Mouse (Mus musculus) hindbrain, embryonic 14.5 days (tissue): ENCODE measurements around the gene Hykk. TPM values are rescaled to one million over a fixed set of nuclear protein-coding genes. Genes with fewer than 3 reads are reported as not detected.
"Not testable (repeated sequence)": the region's sequence is repeated elsewhere in the genome, so short reads cannot be mapped to it uniquely, and the experiment has no call there.

Experiments used
- ATAC-seq: fragments of 200-750 bp; cut with Nextera tagmentation; 2 replicates; pipeline ENCODE4 v1.8.0; 2017; ENCODE audit warnings: moderate number of reproducible peaks, mild to moderate bottlenecking, moderate TSS enrichment, moderate library complexity; ENCODE audit not compliant: low FRiP score
- DNase-seq: peaks from one replicate; pipeline ENCODE4 v3.0.0-alpha.2; 2015; ENCODE audit warnings: low spot score
- H3K27ac ChIP-seq: fragments of 300-500 bp; sonication (generic); 2 replicates; pipeline ENCODE4 v1.5.1; 2014; ENCODE audit warnings: mild to moderate bottlenecking, moderate library complexity
- H3K27me3 ChIP-seq: fragments of 300-500 bp; sonication (generic); 2 replicates; pipeline ENCODE4 v1.6.1; 2014; ENCODE audit warnings: mild to moderate bottlenecking, low read length, mixed read lengths; ENCODE audit not compliant: control insufficient read depth, insufficient read depth
- H3K36me3 ChIP-seq: fragments of 300-500 bp; sonication (generic); replicated peaks from 2 replicates; pipeline ENCODE4 v1.6.1; 2014; ENCODE audit not compliant: control insufficient read depth, insufficient read depth
- H3K4me1 ChIP-seq: fragments of 300-500 bp; sonication (generic); replicated peaks from 2 replicates; pipeline ENCODE4 v1.6.1; 2014; ENCODE audit warnings: antibody characterized with exemption, low read length, mixed read lengths; ENCODE audit not compliant: control insufficient read depth, insufficient read depth
- H3K4me2 ChIP-seq: fragments of 300-500 bp; sonication (generic); replicated peaks from 2 replicates; pipeline ENCODE4 v1.6.1; 2014; ENCODE audit warnings: mild to moderate bottlenecking, moderate library complexity
- H3K4me3 ChIP-seq: fragments of 300-500 bp; sonication (generic); replicated peaks from 2 replicates; pipeline ENCODE4 v1.5.1; 2014; ENCODE audit warnings: mild to moderate bottlenecking, low read length
- H3K9ac ChIP-seq: fragments of 300-500 bp; sonication (generic); 2 replicates; pipeline ENCODE4 v1.6.1; 2014
- H3K9me3 ChIP-seq: fragments of 300-500 bp; sonication (generic); 2 replicates; pipeline ENCODE4 v1.6.1; 2016; ENCODE audit warnings: low read length; ENCODE audit not compliant: control insufficient read depth
- WGBS: fragments of 180-500 bp; shearing (Covaris S2); extraction: QIAGEN DNeasy Blood & Tissue Kit; methylation state at CpG from one replicate; pipeline ENCODE4 v1.1.7; 2014; 5-methylcytosine and 5-hydroxymethylcytosine counted together
- polyA plus RNA-seq: library from polyadenylated mRNA; unstranded; fragments of >200 nt; fragmentation: Nextera tagmentation; extraction: Ambion mirVana; gene quantifications from 2 replicates; pipeline ENCODE4 v1.2.1, GENCODE M21; 2014

The Hykk gene
- polyA plus RNA-seq, 1 experiment from 2014 or later: 2.7 TPM

DNA sequence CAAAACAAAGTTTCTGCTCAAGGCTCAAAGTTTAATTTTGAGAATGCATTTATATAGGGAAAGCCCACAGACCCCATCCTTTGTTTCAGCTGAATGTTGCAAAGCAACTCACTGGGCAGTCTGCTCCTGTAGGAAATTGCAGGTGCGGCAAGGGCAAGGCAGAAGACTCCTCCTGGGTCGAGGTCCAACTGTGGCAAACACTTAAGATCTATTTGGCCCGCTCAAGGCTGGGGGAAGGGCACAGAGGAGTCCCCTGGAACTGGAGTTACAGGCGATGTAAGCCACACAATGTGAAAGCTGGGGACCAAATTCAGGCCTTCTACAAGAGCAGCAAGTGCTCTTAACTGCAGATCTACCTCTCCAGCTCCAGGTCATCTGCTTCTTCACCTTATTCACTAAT, 2.9 kb downstream of the Hykk start:
- Histone ChIP-seq H3K4me2 (no peak overlapping the region), H3K9me3 (no peaks in the 10 kb centered on the region), H3K9ac (no peak overlapping the region), H3K36me3 (0 out of 2 replicates have a peak, but pooled peaks cover 6% of the 10 kb centered on the region), H3K27ac (no peak overlapping the region), H3K4me1 (peaks cover 10% of the 10 kb centered on the region; the same call in 1 of the 2 replicates), H3K27me3 (no peaks in the 10 kb centered on the region), H3K4me3 (no peak overlapping the region)
- 60% methylated on average over 4 of the region's 4 CpGs for WGBS
- no peak for ATAC-seq
- DNase-seq: no peak

DNA sequence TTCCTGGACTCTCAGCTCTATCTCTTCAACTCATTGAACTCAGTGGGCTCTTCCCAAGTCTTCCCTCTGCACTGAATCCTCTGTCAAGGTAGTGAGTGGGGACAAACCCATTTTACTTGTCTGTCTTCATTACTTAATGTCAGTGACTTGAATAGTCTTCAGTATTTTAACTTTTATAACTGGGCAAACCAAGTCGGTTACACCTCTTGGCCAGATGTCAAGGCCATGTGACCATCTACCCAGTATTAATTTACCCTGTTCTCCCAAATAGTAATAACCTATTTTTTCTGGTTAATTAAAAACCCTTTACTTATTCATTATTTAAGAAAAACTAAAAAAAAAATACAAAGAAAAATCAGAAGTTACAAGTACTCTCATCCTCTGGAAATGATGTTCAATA, 13.7 kb downstream of the Hykk start:
- Histone ChIP-seq H3K4me1 (no peaks in the 10 kb centered on the region), H3K4me3 (no peak overlapping the region), H3K9me3 (no peaks in the 10 kb centered on the region), H3K9ac (no peak overlapping the region), H3K4me2 (no peak overlapping the region), H3K36me3 (no peaks in the 10 kb centered on the region), H3K27ac (no peak overlapping the region), H3K27me3 (no peaks in the 10 kb centered on the region)
- no peak for DNase-seq
- no peak for ATAC-seq
- WGBS: 86% methylated on average over 1 of the region's 1 CpGs

DNA sequence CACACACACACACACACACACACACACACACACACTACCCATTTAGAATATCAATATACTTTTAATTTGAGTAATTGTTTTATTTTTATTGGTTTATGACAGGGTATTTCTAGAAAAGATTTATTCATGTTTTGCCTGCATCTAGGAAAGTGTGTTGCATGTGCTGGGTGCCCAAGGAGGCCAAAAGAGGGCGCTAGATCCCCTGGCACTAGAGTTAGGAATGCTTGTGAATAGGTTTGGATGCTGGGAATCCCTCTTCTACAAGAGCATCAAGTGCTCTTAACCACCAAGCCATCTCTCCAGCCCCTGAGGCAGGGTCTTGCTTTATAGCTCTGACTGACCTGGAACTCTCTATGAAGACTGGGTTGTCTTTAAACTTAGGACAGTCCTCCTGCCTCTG, 14.7 kb downstream of the Hykk start:
- Histone ChIP-seq H3K9me3 (no peaks in the 10 kb centered on the region), H3K36me3 (no peaks in the 10 kb centered on the region), H3K4me1 (no peaks in the 10 kb centered on the region), H3K27me3 (no peaks in the 10 kb centered on the region), H3K4me2 (no peak overlapping the region), H3K9ac (no peak overlapping the region), H3K27ac (no peak overlapping the region), H3K4me3 (no peak overlapping the region)
- ATAC-seq (no peak), DNase-seq (no peak)
- 0% methylated on average over 1 of the region's 1 CpGs for WGBS

DNA sequence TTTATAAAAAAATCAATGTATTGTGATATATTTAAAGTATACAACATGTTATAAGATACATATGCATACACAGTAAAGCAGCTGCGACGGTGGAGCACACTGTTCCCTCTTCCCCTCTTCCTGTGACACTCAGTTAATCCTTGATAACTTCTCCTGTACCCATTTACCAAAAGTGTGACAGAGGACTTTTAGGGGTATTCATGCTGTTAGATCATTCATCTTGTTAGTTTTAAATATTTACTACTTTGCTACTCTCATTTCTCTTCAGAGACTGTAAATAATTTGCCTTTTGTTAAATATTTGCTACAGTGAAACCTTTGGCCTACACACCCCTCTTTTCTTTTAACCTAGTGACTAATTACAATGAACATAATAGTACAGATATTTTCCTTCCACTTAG, 15.3 kb downstream of the Hykk start:
- no peaks in the 10 kb centered on the region for H3K9me3 ChIP-seq
- no peak for DNase-seq
- no peak overlapping the region for H3K27ac ChIP-seq
- no peaks in the 10 kb centered on the region for H3K36me3 ChIP-seq
- H3K9ac ChIP-seq: no peak overlapping the region
- no peak overlapping the region for H3K4me3 ChIP-seq
- H3K4me2 ChIP-seq: no peak overlapping the region
- no peaks in the 10 kb centered on the region for H3K27me3 ChIP-seq
- WGBS: 74% methylated on average over 2 of the region's 2 CpGs
- ATAC-seq: no peak
- no peaks in the 10 kb centered on the region for H3K4me1 ChIP-seq

DNA sequence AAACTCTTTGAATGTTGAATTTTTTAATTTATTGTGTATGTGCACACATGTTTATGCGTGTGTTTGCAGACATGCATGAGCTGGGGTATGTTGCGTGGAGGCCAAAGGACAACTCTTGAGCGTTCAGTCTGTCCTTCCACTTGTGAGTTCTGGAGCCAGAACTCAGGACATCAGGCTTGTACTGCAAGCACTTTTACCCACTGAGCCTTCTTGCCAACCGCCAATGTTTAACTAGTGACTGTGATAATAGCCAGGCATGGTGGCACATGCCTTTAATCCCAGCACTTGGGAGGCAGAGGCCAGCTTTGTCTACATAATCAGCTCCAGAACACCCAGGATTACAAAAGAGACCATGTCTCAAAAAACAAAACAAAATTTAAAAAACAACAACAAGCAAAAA, 25.0 kb downstream of the Hykk start:
- Histone ChIP-seq H3K9ac (no peak overlapping the region), H3K9me3 (no peaks in the 10 kb centered on the region), H3K4me3 (no peak overlapping the region), H3K27ac (no peak overlapping the region), H3K27me3 (no peaks in the 10 kb centered on the region), H3K4me2 (no peak overlapping the region), H3K4me1 (no peaks in the 10 kb centered on the region), H3K36me3 (no peaks in the 10 kb centered on the region)
- DNase-seq (no peak), ATAC-seq (no peak)
- WGBS: 94% methylated on average over 4 of the region's 4 CpGs

DNA sequence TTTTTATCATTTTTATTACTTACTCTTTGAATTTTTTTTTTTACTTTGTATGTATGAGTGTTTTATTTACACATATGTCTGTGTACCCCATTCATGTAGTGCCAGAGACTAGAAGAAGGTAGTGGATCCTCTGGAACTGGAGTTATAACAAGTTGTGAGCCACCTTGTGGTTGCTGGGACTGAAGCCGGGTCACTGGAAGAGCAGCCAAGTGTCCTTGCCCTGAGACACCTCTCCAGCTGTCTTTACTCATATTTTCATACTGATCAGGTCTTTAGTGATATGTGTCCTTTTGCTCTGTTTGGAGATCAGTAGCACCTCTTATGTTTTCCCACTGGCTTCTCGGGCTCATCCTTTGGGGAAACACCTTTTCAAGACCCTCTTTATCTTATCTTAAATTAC, 27.4 kb downstream of the Hykk start:
- 81% methylated on average over 2 of the region's 2 CpGs for WGBS
- Histone ChIP-seq H3K36me3 (no peaks in the 10 kb centered on the region), H3K27me3 (no peaks in the 10 kb centered on the region), H3K4me3 (no peak overlapping the region), H3K9ac (no peak overlapping the region), H3K27ac (no peak overlapping the region), H3K4me1 (no peaks in the 10 kb centered on the region), H3K4me2 (no peak overlapping the region), H3K9me3 (no peaks in the 10 kb centered on the region)
- ATAC-seq (no peak), DNase-seq (no peak)

DNA sequence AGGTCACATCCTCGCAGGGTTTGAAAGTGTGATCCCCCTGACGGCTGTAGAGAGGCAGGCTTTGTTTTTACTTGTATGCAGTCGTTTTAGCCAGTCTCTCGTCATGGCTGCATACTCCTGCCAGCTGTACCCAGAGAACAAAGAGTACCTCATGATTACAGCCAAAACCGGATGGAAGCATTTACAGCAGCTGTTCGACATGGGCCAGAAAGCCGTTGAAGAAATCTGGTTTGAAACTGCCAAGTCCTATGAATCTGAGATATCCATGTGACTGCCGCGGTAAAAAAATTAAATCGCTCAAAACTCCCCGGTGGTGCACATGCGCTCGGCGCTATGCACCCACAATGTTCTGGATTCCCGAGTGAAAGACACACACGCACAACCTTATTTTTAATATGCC, 29.2 kb downstream of the Hykk start:
- Histone ChIP-seq H3K36me3 (no peaks in the 10 kb centered on the region), H3K4me3 (no peak overlapping the region), H3K4me1 (no peaks in the 10 kb centered on the region), H3K9ac (no peak overlapping the region), H3K27me3 (no peaks in the 10 kb centered on the region), H3K4me2 (no peak overlapping the region), H3K9me3 (no peaks in the 10 kb centered on the region), H3K27ac (no peak overlapping the region)
- whole genome bisulfite sequencing: 80% methylated on average over 16 of the region's 16 CpGs
- DNase-seq: no peak
- ATAC-seq: no peak

DNA sequence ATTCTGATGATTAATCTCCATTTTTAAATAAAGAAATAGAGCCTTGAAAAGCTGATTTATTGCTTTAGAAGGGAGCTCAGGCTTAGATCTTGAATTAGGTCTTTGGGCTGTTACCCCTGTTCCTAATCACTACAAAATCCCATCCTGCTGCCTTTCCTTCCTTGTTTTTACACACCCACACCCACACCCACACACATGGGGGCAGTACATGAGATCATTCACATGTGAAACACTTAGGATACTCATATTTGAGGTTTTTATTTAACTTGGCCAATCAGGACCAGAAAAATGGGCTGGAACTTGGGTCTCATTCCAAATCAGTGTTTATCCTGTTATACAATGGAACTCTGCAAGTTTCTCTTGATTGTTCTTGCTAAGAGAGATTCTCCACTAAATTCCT, 32.4 kb downstream of the Hykk start:
- Histone ChIP-seq H3K4me2 (no peak overlapping the region), H3K27ac (no peak overlapping the region), H3K27me3 (no peaks in the 10 kb centered on the region), H3K4me1 (peaks cover 14% of the 10 kb centered on the region), H3K9me3 (no peaks in the 10 kb centered on the region), H3K36me3 (peaks cover 22% of the 10 kb centered on the region), H3K4me3 (no peak overlapping the region), H3K9ac (no peak overlapping the region)
- ATAC-seq (no peak), DNase-seq (no peak)

DNA sequence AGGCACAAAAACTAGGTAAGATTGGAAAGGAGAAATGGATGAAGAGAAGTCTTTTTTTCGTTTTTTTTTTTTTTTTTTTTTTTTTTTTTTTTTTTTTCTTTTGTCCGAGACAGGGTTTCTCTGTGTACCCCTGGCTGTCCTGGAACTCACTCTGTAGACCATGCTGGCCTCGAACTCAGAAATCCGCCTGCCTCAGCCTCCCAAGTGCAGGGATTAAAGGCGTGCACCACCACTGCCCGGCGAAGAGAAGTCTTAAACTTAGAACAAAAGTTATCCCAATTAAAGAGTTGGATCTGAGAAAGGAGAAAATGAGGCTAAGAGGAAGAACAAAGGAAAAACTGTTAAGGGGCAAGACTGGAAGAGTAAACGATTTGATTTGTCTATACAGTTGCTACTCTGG, 33.1 kb downstream of the Hykk start:
- H3K9me3 ChIP-seq, DNase-seq, H3K27me3 ChIP-seq, ATAC-seq: not testable (repeated sequence)
- WGBS: 49% methylated on average over 8 of the region's 8 CpGs
- Histone ChIP-seq H3K9ac (peak overlapping the region; percentile 20), H3K4me3 (peak overlapping the region; percentile 70), H3K27ac (peak overlapping the region; percentile 93), H3K36me3 (peaks cover 28% of the 10 kb centered on the region), H3K4me2 (peak overlapping the region; percentile 60), H3K4me1 (peaks cover 14% of the 10 kb centered on the region)

DNA sequence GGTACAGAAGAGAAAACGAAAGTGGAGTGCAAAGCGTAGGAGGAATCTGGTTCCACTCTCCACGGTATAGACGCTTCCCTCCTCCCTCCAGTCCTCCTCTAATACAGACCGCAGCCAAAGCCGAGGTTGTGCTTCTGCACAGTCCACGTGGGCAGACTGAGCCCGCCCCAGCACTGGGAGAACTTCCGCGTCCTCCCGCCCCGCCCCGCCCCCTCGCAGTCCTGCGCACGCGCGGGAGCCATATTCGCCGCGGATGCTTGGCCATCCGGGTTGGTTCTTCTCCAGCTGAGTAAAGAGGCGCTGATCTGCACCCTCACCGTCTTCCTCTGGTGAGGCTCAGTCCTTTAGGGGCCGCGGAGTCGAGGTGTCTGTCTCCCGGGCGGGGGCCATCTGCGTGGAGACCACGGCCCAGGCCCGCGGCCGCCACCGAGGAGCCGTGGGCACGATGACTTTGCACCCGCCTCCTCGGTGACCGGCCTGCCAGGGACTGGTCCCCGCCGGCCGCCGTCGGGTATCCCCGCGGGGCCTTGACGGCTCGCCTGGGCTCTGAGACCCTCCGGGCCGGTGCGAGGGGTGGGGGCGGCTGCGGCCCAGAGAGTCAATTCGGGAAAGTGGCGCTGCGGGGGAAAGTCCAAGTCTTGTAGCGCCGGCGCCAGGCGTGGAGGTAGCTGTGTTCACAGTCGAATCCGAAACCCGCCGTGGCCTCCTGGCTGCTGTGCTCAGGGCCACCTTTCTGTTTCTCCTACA, 33.7 kb downstream of the Hykk start, which contains the start of the genes Psma4 and AY074887:
Gene Psma4, plus strand, starts transcription at position 216 of the 747 bp plus-strand sequence.
Gene AY074887, minus strand, starts transcription at position 424 of the 747 bp plus-strand sequence.
- peak; percentile 93 for DNase-seq
- H3K27ac ChIP-seq: peak within 1 kb of the TSS; percentile 93

More for the DNA sequence above, 33.7 kb downstream of the Hykk start, which contains the start of the genes Psma4 and AY074887:
- Histone ChIP-seq H3K36me3 (peaks cover 34% of the 10 kb centered on the region), H3K9me3 (no peaks in the 10 kb centered on the region), H3K27me3 (no peaks in the 10 kb centered on the region), H3K4me3 (peak within 1 kb of the TSS; percentile 70), H3K4me1 (peaks cover 14% of the 10 kb centered on the region), H3K9ac (peak within 1 kb of the TSS; percentile 72), H3K4me2 (peak within 1 kb of the TSS; percentile 60)
- WGBS: under 1% methylated on average over 64 of the region's 65 CpGs
- peak; percentile 99 for ATAC-seq
